Comparison of ENCODE assay signal across 18 mouse cellular contexts in genomic region chrX:151444189-151444588, GRCm38 (mm10).
"Had no signal": no experiment of that assay in that cellular context is flagged by ENCODE, and none has a peak within 500 bp of the region (broad histone marks: within the 10 kb centered on the region; RNA-seq: fewer than 3 reads in every experiment).

No protein-coding gene starts in this region.

- DNase-seq: lung, adult 2 months; lung, postnatal 14 days; lung, postnatal 36 days; right cerebral cortex, postnatal 14 days; thymus, adult 2 months; thymus, postnatal 25 days; thymus, postnatal 4 days had no signal

- H3K9ac ChIP-seq: liver, embryonic 15.5 days; lung, embryonic 15.5 days; midbrain, embryonic 13.5 days; midbrain, embryonic 15.5 days; neural tube, embryonic 12.5 days; stomach, embryonic 15.5 days had no signal

- H3K27ac ChIP-seq: liver, embryonic 15.5 days; lung, embryonic 15.5 days; macrophage; midbrain, embryonic 13.5 days; midbrain, embryonic 15.5 days; neural tube, embryonic 12.5 days; stomach, embryonic 15.5 days; stomach, postnatal 0 days had no signal

- H3K27me3 ChIP-seq: liver, embryonic 15.5 days; lung, embryonic 15.5 days; midbrain, embryonic 13.5 days; midbrain, embryonic 15.5 days; neural tube, embryonic 12.5 days; stomach, embryonic 15.5 days had no signal

- H3K36me3 ChIP-seq: liver, embryonic 15.5 days; lung, embryonic 15.5 days; midbrain, embryonic 13.5 days; midbrain, embryonic 15.5 days; neural tube, embryonic 12.5 days; stomach, embryonic 15.5 days had no signal

- ATAC-seq: lung, postnatal 0 days; midbrain, embryonic 13.5 days; midbrain, embryonic 15.5 days had no signal

- H3K9me3 ChIP-seq: liver, embryonic 15.5 days; lung, embryonic 15.5 days; megakaryocyte, embryonic 14.5 days; midbrain, embryonic 13.5 days; midbrain, embryonic 15.5 days; neural tube, embryonic 12.5 days; stomach, embryonic 15.5 days had no signal

- H3K4me1 ChIP-seq: liver, embryonic 15.5 days; lung, embryonic 15.5 days; megakaryocyte, embryonic 14.5 days; midbrain, embryonic 13.5 days; midbrain, embryonic 15.5 days; neural tube, embryonic 12.5 days; stomach, embryonic 15.5 days had no signal

- H3K4me3 ChIP-seq: liver, embryonic 15.5 days; lung, embryonic 15.5 days; megakaryocyte, embryonic 14.5 days; midbrain, embryonic 13.5 days; midbrain, embryonic 15.5 days; neural tube, embryonic 12.5 days; stomach, embryonic 15.5 days had no signal

- H3K4me2 ChIP-seq: liver, embryonic 15.5 days; lung, embryonic 15.5 days; midbrain, embryonic 11.5 days; midbrain, embryonic 13.5 days; midbrain, embryonic 15.5 days; neural tube, embryonic 12.5 days; stomach, embryonic 15.5 days had no signal
